Mouse (Mus musculus) T-helper 2 cell (primary cell): ENCODE data around the gene Tmem120b.

Experiments
- in situ Hi-C: fragments of 300-600 bp; cut with MboI, MseI; formaldehyde crosslinking; loops from one replicate; pipeline ENCODE4 v1.15.1; 2025; ENCODE audit warnings: high pct_unique_total_duplicates

Tmem120b gene

DNA sequence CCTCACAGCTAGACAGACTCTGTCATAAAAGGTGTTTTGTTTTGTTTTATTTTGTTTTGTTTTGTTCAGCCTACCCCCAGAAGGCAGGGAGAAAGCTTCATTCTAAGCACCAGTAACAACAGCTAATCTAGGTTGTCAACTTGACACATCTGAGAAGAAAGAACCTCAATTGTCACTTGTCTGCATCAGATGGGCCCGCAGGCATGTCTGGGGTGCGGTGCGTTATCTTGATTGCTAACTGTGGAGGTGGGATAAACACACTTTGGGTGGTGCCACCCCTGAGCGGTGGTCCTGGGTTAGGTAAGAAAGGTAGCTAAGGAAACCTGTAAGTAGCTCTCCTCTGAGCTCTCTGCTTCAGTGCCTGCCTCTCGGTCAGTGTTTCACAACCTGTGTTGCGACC lies 58.8 kb downstream of the Tmem120b start:
- in situ Hi-C loops, result loop anchor here (25.0 kb wide), 3 partner anchors 990 to 1740 kb away; partner anchors contain the start of genes Ccdc63, Kmt5a, Naa25 and Sbno1

DNA sequence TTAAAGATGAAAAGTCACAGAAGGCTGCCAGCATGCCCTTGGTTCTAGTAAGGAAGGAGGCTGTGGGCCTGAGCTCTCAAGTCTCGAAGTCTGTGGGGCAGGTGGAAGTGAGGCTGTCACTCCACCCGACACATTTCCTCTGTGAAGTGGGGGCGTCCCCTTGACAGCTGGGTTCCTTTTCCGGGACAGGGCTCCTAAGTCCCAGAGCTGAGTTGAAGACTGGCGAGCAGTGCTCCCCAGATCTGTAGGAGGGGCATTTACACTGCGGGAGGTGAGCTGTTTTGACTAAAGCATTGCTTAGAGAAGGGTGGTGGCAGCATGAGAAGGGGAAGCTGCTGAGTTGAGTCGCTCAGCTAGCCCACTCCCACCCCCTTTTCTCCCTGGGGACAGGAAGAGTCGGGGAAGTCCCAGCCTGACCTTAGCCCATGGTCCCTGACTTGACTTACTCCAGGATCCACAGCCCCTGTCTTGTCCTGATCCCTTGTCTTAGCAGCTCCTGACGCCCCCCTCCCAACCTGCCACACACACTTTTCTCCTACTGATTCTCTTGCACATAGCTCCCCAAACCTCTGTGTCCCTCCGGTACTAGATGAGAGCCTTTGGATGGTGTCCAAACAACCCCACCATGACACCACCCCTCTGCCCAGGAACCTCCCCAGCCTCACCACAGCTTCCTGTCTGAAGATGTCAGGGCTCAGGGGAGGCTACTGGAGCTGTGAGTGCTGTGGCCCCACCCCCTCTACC lies 60.4 kb downstream of the Tmem120b start:
- in situ Hi-C loops, result loop anchor here (25.0 kb wide), 3 partner anchors 991 to 1741 kb away; partner anchors contain the start of genes Ccdc63, Kmt5a, Naa25 and Sbno1

DNA sequence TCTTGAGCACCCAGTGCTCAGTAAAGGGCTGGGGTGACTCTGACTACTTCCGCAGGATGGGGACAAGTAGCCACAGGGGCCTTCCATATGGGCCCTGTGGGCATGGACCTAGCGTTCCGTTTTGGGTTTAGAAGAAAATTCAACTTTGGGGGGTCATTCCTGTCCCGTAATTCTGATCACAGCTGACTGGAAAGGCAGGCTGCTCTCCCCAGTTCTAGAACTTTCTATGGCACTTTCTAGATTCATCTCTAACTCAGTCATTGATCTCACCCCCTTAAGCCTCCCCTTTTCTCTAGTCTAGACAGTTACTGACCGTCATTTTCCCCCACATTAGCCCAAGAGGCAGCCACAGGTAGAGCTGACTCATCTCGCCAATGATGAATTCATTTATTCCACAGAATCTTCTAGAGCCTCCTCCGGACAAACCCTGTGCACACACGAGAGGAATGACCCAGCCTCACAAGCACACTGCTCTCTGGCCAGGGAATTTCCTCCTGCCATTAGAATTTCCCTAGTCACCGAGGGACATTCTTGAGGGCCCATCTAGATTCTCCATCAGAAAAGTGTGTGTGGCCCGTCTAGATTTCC lies 61.0 kb downstream of the Tmem120b start:
- in situ Hi-C loops, result loop anchor here (25.0 kb wide), 3 partner anchors 992 to 1742 kb away; partner anchors contain the start of genes Ccdc63, Kmt5a, Naa25 and Sbno1

DNA sequence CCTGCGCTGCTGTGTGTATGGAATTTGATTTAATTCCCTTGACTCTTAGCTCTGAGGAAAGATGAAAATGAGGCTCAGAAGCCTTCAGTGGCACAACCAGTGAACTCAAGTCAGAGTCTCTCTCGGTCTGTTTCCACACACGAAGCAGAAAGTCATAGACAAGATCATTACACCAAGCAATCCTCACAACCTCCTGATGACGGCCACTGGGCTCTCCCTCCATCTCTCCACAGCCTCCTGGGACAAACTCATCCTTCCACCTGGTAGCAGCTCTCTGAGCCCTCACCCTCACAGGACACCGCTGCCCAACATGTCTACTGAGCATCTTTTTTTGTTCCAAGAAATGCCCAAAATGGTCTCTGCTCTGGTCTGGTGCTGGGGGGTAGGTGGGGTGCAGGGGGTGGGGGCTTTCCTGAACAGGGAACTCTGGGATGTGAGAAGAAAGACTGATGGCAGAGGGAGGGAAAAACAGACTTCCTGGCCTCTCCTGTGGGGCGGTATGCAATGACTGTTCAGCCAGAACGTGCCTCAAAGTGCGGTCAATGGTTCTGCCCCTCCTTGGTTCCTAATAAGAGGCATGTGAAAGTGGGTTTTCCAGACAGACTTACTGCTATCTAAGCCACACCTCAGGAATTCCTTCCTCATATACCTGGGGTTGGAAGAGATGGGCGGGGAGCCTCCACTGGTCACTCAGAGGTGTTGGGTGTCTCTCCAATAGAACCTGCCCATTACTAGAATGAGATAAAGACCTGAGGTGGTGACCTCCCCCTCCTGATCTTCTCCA lies 62.0 kb downstream of the Tmem120b start:
- in situ Hi-C loops, result loop anchor here (10.0 to 25.0 kb wide), 4 partner anchors 993 to 1743 kb away; partner anchors contain the start of genes Ccdc63, Kmt5a, Naa25 and Rilpl1

DNA sequence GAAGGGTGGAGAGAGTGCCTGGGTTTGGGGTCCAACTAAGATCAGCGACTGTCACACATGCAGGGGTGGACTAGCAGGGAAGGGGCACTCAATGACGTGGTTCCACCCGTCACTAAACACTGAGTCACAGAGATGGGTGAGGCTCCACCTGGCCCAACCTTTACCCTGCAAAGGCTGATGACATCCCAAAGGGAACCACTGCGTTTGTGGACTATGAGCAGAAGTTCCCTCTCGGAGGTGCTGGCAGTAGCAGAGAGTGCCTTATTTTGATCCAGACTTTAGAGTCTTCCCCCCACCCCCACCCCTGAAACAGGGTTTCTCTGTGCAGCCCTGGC lies 62.6 kb downstream of the Tmem120b start:
- in situ Hi-C loops, result loop anchor here (10.0 to 25.0 kb wide), 4 partner anchors 993 to 1743 kb away; partner anchors contain the start of genes Ccdc63, Kmt5a, Naa25 and Rilpl1

DNA sequence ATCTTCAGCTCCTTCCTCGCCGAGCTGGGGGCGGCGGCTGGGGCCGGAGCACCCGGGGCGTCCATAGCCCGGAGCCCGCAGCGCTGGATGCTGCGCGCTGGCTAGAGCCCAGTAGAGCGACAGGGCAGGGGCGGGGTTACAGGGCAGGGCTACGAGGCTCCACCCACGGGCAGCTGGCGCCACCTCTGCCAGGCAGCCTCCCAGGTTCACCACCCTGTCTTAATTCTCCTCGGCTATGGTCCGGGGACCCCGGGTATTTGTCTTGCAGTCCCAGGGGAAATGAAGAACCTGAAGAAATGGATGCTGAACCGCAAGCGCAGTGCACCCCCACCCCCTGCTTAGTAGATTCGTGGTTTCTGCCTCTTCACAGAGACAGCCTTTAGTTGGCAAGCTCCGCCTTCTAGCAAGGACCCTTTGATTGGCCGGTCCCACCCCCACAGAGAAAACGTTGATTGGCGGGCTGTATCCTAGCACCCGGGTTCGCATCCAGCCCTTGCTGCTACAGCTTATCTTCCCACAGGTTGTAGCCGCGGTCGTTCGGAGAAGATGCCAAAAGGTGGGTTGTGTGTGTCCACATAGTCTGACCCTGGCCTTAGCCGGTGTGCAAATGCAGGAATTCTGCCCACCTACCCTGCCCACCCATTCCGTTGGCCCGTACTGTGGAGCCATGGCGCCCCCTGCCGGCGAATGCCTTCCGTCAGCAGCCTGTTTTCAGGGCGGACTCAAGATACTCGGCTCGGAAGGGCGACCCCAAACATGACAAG lies 64.3 kb downstream of the Tmem120b start, which contains the start of gene Rhof:
TSS of gene Rhof (minus strand) at position 385 of the 764 bp plus-strand sequence.
- in situ Hi-C loops, result loop anchor here (10.0 to 25.0 kb wide), 4 partner anchors 995 to 1745 kb away; partner anchors contain the start of genes Ccdc63, Kmt5a, Naa25 and Rilpl1

DNA sequence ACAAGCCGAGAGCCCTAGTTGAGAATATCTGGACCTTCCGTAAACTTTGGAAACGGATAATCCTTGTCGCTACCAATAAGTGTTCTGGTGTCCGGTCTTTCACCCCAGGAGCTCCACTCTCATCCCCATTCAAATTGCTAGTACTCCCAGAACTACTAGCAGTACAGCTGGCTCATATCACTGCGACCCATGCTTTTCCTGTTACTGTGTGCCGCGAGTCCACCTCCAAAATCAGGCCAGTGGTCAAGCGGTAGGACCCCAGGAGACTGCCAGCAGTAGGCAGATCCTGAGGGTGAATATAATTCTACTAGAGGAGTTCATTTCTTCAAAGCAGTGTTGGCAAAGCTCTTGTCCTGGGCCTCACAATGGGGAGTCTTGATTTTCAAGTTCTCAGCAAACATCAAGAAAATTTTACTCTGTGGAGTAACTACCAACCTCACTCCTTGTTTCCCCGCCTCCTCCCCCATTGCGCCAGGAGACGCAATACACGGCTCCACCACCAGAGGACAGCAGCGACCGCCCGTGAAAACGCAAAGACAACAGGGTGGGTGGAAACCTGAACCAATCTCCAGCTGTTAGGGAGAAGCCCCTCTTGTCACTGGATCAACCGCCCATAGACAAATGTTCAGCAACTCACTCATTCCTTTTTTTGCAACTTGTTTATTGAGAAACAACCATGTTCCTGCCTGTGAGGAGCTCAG lies 65.0 kb downstream of the Tmem120b start:
- in situ Hi-C loops, result loop anchor here (10.0 to 25.0 kb wide), 4 partner anchors 996 to 1746 kb away; partner anchors contain the start of genes Ccdc63, Kmt5a, Naa25 and Rilpl1

DNA sequence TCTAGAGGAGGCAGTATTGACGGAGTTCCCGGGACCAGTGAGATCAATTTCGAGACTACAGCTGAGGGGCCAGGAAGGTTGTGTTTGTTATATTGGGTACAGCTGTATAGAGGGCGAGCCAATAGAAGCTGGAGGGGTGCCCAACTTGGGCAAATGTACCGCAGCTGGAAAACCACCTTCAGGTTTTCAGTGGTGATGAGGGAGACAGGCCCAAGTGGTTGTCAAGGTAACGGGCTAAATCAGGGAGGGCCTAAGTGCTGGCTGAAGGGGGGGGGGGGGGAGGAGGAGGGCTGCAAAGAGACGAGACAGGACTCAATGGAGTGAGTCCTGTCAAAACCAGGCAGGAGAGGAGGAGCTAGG lies 65.5 kb downstream of the Tmem120b start:
- in situ Hi-C loops, result loop anchor here (10.0 to 25.0 kb wide), 4 partner anchors 996 to 1746 kb away; partner anchors contain the start of genes Ccdc63, Kmt5a, Naa25 and Rilpl1

DNA sequence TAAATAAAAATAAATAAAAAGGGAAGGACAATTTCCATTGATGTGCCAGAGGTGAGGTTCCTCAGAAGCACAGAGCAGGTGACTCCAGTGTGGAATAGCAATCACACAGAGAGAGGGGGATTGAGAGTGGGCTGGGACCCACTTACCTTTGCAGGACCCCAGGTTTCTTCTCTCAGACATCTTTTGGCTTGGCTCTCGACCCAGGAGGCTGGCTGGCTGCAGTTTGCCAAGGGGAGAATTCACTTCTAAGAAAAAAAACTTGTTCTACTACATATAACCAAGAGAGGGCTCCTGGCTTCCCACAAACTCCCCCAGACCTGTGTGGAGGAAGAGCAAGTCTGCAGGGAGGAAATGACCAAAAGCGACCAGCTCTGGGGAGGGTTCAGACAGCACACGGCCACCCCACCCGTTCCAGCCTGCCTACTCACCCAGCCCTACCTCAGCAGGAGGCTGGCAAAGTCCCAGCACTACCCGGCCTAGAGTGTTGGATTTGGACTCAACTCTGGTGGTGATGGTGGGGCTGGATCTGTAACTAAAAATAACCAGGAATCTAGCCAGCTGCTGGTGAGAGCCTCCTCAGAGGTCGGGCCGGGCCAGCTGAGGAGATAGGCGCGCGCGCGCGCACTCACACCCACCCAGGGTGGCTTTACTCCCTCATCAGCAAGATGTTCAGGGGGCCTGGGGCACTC lies 66.1 kb downstream of the Tmem120b start:
- in situ Hi-C loops, result loop anchor here (10.0 to 25.0 kb wide), 4 partner anchors 997 to 1747 kb away; partner anchors contain the start of genes Ccdc63, Kmt5a, Naa25 and Rilpl1

DNA sequence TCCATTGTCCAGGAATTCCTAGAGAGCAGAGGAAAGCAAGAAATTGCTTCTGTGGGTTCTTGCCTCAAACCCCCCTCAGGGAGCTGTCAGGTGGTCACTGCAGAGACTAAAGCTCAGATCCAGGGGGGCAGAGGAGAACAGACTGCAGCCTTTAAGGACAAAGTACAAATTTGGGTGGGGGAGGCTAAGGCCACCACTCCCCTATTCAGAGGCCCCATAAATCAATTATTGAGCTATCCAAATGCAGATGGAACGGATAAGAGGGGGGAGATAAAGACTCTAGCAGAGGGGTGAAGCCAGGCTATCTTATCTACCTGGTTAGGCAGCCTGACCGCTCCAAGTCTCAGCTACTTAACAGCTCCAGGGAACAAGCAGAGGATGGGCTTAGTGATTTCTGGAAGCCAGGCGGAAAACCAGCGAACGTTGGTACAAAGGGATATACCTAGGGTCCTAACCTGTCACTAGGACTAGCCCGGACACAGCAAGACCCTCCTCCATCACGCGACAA lies 66.7 kb downstream of the Tmem120b start:
- in situ Hi-C loops, result loop anchor here (10.0 to 25.0 kb wide), 4 partner anchors 998 to 1748 kb away; partner anchors contain the start of genes Ccdc63, Kmt5a, Naa25 and Rilpl1

DNA sequence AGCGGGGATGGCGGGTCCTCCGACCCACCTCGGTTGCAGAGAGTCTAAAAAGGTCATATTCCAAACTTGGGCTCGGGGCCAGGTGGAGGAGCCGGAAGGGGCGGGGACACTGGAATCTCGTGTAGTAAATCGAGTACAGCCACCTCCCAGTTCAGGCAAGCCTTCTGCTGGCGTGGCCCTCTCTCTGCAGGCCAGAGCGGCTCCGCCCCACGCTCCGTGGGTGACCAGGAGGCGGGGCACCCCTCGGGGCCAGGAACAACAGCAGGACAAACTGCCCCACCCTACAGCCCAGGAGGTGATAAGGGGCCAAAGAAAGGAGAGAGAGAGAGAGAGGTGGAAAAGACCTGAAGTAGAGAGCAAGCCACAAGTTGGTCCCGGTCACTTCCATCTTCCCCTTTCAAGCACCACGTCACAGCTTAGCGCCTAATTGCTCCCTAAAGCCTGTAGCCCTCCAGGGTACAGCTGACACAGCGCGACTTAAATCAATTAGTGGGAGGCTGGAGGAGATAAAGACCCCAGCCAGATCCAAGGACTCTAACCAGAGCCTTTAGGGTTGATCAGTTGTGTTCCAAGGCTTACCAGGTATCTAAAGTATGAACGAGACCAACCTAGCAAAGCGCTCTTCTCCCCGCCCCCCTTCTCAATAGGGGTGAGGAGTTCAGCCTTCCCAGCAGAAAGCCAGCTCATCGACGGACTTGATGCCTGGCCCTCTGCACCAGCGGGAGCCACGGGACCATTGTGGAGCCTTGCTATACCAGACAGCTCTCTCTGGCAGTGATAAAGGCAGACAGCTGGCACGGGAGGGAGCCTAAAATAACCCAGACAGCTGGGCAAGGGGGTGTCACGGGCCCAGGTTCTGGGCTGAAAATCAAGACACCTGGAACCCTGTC lies 67.5 kb downstream of the Tmem120b start:
- in situ Hi-C loops, result loop anchor here (10.0 to 25.0 kb wide), 4 partner anchors 998 to 1748 kb away; partner anchors contain the start of genes Ccdc63, Kmt5a, Naa25 and Rilpl1

DNA sequence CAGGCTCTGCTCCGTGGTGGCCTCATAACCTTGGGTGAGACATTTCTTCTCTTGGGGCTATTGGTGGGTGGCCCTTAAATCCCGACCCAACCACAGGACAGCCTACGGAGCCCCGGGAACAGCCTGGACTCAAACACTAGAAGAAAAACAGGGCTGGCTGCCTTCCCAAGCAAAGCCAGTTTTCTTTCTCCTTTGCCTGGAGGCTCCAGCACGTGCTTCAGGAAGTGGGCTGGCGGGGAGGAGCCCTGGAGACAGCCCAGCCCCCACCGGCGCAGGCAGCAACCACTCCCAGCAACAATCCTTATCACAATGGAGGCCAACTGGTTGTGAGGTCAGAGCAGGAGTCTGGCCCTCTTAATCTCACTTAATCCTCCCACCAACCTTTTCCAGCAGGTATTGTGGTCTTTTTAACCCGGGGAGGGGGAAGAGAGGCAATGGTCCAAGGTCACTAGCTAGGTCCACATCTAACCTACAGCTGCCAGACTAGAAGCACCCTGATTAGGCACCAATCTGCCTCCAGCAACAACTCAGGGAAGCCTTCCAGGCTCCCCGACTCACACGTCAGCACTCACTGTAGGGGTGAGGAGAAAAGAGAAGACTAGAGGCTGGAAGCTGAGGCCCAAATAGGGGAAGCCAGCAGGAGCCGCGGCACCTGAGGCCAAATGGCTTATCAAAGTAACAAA lies 68.3 kb downstream of the Tmem120b start:
- in situ Hi-C loops, result loop anchor here (10.0 to 25.0 kb wide), 4 partner anchors 999 to 1749 kb away; partner anchors contain the start of genes Ccdc63, Kmt5a, Naa25 and Rilpl1

DNA sequence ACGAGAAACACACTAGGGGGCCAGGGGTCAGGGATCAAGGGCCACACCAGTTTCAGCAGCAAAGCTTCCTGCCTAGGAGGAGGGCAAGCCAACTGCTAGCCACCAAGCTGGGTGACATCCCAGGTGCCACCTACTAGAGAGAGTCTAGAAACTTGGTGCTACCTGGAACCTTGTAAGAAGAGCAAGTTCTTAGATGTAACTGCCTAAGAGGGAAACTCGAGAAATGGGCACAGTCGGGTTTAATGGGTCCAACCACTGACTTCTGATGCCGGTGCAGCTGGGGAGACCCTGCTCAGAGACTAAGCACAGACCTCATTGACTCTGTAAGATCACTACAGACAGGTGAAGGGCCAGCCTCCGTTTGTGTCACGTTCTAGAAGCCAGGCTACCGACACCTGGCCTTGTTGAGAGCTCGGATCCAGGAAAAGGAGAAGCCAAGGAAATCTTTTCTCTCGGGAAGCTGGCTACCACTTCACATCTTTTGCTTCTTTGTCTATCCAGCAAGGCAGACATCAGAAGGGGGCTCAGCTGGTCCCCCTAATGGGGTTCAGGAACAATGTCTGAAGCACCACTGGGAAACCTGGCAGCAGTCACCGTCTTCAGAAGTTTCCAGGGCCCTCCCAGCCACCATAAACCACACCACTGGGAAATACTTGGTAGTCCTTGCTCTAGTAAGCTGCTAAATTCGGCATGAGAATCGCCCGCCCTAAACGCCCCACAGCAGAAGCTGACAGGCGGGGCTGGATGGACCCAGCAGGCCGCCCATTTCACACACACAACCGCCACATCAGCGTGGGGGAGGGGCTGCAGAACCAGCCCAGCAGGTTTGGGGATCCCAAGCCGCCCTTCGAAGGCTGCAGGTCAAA lies 69.1 kb downstream of the Tmem120b start:
- in situ Hi-C loops, result loop anchor here (10.0 to 25.0 kb wide), 4 partner anchors 1000 to 1750 kb away; partner anchors contain the start of genes Ccdc63, Kmt5a, Naa25 and Rilpl1

DNA sequence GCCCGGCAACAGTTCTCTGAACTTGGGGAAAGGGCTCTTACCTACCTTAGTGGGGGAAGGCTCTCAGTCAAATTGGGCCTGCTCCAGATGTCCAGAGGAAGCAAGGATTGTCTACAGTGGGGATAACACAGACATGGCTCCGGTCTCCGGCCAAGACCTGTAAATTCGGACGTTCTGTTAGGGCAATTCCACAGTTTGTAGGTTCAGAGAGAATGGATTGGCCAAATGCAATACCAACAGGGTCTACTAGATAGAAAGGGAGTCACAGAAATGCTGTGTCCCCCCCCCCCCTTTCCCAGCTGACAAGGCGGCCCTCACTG lies 69.7 kb downstream of the Tmem120b start:
- in situ Hi-C loops, result loop anchor here (10.0 to 25.0 kb wide), 4 partner anchors 1001 to 1751 kb away; partner anchors contain the start of genes Ccdc63, Kmt5a, Naa25 and Rilpl1

DNA sequence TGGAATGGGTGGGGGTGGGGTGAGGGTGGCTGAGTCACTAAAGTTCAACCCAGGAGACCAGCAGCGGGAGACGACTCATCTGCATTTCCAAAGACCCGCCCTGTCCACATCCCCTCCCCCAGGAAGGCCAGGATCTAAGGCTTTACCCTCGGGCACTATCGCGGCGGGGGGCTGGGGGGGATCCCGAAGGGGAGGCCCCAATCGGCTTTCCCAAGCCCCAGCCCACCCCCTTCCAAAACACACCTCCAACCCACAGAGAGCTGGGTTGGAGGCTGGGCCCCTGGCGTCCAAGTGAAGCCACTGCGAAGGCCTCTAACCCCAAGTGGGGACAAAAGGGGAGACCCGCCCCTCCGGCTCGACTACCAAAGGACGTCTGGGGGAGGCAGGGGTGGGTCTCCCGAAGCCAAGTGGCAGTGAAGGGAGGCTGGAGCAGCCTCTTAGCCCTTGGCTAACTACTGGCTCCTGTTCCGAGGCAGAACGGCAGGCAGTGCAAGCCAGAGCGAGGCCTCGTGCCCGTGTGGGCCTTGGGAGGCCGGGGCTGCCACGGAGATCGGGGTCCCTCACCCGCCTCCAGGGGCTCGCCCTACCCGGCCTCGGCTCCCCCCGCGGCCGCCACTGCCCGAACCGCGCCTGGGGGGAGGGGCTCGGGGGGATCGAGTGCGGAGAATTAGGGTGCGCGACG lies 70.2 kb downstream of the Tmem120b start:
- in situ Hi-C loops, result loop anchor here (10.0 to 25.0 kb wide), 4 partner anchors 1001 to 1751 kb away; partner anchors contain the start of genes Ccdc63, Kmt5a, Naa25 and Rilpl1
